19 mouse cellular contexts compared by ENCODE assay signal in the genomic region with DNA sequence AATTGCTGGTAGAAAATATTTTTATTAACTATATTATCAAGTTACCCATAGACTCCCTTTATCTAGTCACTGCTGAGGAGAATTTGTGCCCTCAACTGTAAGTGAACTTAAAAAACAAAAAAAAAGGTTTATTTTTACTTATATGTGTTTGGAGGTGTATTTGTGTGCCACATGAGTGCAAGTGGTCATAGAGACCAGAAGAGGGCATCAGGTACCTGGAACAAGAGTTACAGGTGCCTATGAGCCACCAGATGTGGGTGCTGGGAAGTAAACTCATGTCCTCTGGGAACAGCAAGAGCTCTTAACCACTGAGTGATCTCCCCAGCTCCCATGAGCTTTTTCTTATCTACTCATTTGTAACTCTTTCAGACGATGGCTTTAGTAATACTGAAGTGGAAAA.
A peak's percentile ranks its signal among the peaks of the same experiment; 100 is the strongest.
DNase-seq lines count a peak whose midpoint lies in the region; ATAC-seq and TF ChIP-seq lines count a peak whose summit lies in the region.
"Had no signal": no experiment of that assay in that cellular context is flagged by ENCODE, and none has a peak within 500 bp of the region (broad histone marks: within the 10 kb centered on the region; RNA-seq: fewer than 3 reads in every experiment).

No protein-coding gene starts in this region.

- no peaks in the 10 kb centered on the region for H3K27me3 ChIP-seq in heart, adult 2 months (ENCODE audit: control insufficient read depth, insufficient read depth, low read length)
- no peaks in the 10 kb centered on the region for H3K27me3 ChIP-seq in E14TG2a.4 (ENCODE audit: insufficient read depth, low read length)
- no peaks in the 10 kb centered on the region for H3K27me3 ChIP-seq in stomach, postnatal 0 days (ENCODE audit: control insufficient read depth, insufficient read depth, low read length)
- H3K27me3 ChIP-seq: embryonic facial prominence, embryonic 12.5 days; forebrain, embryonic 15.5 days; Patski had no signal

- no peak for TF ChIP-seq POLR2A in heart, adult 2 months (IDR thresholded peaks at IDR 0.05; ENCODE audit: insufficient read depth, low read depth, low read length)

- no peak for TF ChIP-seq EP300 in heart, adult 2 months (IDR thresholded peaks at IDR 0.05; ENCODE audit: insufficient read depth, low read depth, low read length)
- TF ChIP-seq EP300 in stomach, postnatal 0 days (optimal IDR thresholded peaks at IDR 0.05): no peak

- no peak for ATAC-seq in stomach, postnatal 0 days (ENCODE audit: low FRiP score, low TSS enrichment)
- ATAC-seq: forebrain, embryonic 15.5 days; hindbrain, embryonic 16.5 days; inflammation-experienced regulatory T-cells, adult 6 months; Patski had no signal

- peak; percentile 42 for TF ChIP-seq CTCF in heart, adult 2 months (IDR thresholded peaks at IDR 0.05)
- TF ChIP-seq CTCF in E14TG2a.4 (conservative IDR thresholded peaks at IDR 0.05; ENCODE audit: low read length): peak; percentile 8; the same call in 1 of the 2 replicates
- peak; percentile 38; the same call in 1 of the 2 replicates for TF ChIP-seq CTCF in stomach, postnatal 0 days (IDR thresholded peaks at IDR 0.05; ENCODE audit: low read depth)

- H3K9me3 ChIP-seq in E14TG2a.4 (ENCODE audit: low read length): no peaks in the 10 kb centered on the region
- H3K9me3 ChIP-seq in stomach, postnatal 0 days (ENCODE audit: control insufficient read depth, low read length): no peaks in the 10 kb centered on the region
- H3K9me3 ChIP-seq: embryonic facial prominence, embryonic 12.5 days; forebrain, embryonic 15.5 days; heart, embryonic 12.5 days had no signal

- H3K27ac ChIP-seq in heart, adult 2 months: no peak overlapping the region
- no peak overlapping the region for H3K27ac ChIP-seq in stomach, postnatal 0 days (replicated peaks)
- H3K27ac ChIP-seq: embryonic facial prominence, embryonic 12.5 days; forebrain, embryonic 15.5 days had no signal

- intact Hi-C loops in heart, adult 2 months (cut with DNase I): loop anchor here (1.0 kb wide), 1 partner anchor 109 kb away; no protein-coding TSS in a partner anchor
- intact Hi-C loops in heart, postnatal 10 days (cut with DNase I): loop anchor here (10.0 kb wide), 1 partner anchor 112 kb away; no protein-coding TSS in a partner anchor

- 38% methylated on average over 1 of the region's 1 CpGs for WGBS in heart, adult 2 months
- WGBS in stomach, postnatal 0 days: 41% methylated on average over 1 of the region's 1 CpGs

- H3K4me1 ChIP-seq in heart, adult 2 months (ENCODE audit: control insufficient read depth, insufficient read depth, low read length): no peaks in the 10 kb centered on the region
- no peaks in the 10 kb centered on the region for H3K4me1 ChIP-seq in E14TG2a.4 (replicated peaks; ENCODE audit: low read depth, low read length)
- H3K4me1 ChIP-seq in stomach, postnatal 0 days (replicated peaks; ENCODE audit: control insufficient read depth, insufficient read depth): no peaks in the 10 kb centered on the region
- H3K4me1 ChIP-seq: embryonic facial prominence, embryonic 12.5 days; forebrain, embryonic 15.5 days; heart, embryonic 12.5 days had no signal

- DNase-seq in heart, adult 2 months: no peak
- no peak for DNase-seq in heart, postnatal 10 days
- peak; percentile 18 for DNase-seq in 416B (ENCODE audit: low read depth)
- no peak for DNase-seq in stomach, postnatal 0 days (ENCODE audit: low spot score)
- no peak for DNase-seq in thymus, adult 18-20 months
- no peak for DNase-seq in thymus, postnatal 4 days
- DNase-seq: adrenal gland, adult 8-10 months; cerebellum, adult 11 months; cerebellum, adult 8-10 months; cerebellum, postnatal 25 days; gastrocnemius, postnatal 14 days; heart, postnatal 36 days had no signal

- H3K79me2 ChIP-seq in heart, adult 2 months (replicated peaks; ENCODE audit: control insufficient read depth, insufficient read depth, low read length): no peaks in the 10 kb centered on the region

- H3K4me2 ChIP-seq in stomach, postnatal 0 days (replicated peaks; ENCODE audit: low read depth): no peak overlapping the region
- H3K4me2 ChIP-seq: embryonic facial prominence, embryonic 12.5 days; forebrain, embryonic 15.5 days; heart, embryonic 12.5 days had no signal

- H3K36me3 ChIP-seq in heart, adult 2 months (ENCODE audit: control insufficient read depth, insufficient read depth, low read length): no peaks in the 10 kb centered on the region
- H3K36me3 ChIP-seq in E14TG2a.4 (ENCODE audit: insufficient read depth, low read length): no peaks in the 10 kb centered on the region
- H3K36me3 ChIP-seq in stomach, postnatal 0 days (ENCODE audit: control insufficient read depth, insufficient read depth, low read length): no peaks in the 10 kb centered on the region
- H3K36me3 ChIP-seq: embryonic facial prominence, embryonic 12.5 days; forebrain, embryonic 15.5 days; heart, embryonic 12.5 days had no signal

- H3K9ac ChIP-seq in heart, adult 2 months (ENCODE audit: low read depth, low read length): no peak overlapping the region
- no peak overlapping the region for H3K9ac ChIP-seq in stomach, postnatal 0 days (ENCODE audit: low read length)
- H3K9ac ChIP-seq: embryonic facial prominence, embryonic 12.5 days; forebrain, embryonic 15.5 days; heart, embryonic 12.5 days had no signal

- no peak overlapping the region for H3K4me3 ChIP-seq in heart, adult 2 months
- no peak overlapping the region for H3K4me3 ChIP-seq in E14TG2a.4 (replicated peaks; ENCODE audit: low read length)
- no peak overlapping the region for H3K4me3 ChIP-seq in stomach, postnatal 0 days (ENCODE audit: low read depth, low read length)
- H3K4me3 ChIP-seq: embryonic facial prominence, embryonic 12.5 days; forebrain, embryonic 15.5 days; heart, embryonic 12.5 days had no signal
